Mouse (Mus musculus) lung, postnatal 0 days (tissue): ENCODE data around the gene P4hb.

Source experiments
- CTCF ChIP-seq: IDR thresholded peaks from 2 replicates; pipeline ENCODE4 v1.5.1; 2016; ENCODE audit warnings: antibody characterized with exemption, mild to moderate bottlenecking
- EP300 ChIP-seq: IDR thresholded peaks from 2 replicates; pipeline ENCODE4 v1.6.1; 2016; ENCODE audit warnings: antibody characterized with exemption, mild to moderate bottlenecking, control low read depth

- TF ChIP-seq CTCF (no peak), EP300 (no peak)
These were observed 55.0 kb downstream of the P4hb start for GRCm38 (mm10) chr11:120518027-120518426.
